Mouse (Mus musculus) thymus, postnatal 25 days (tissue): ENCODE results near the gene Ccdc114.

Experiments
- DNase-seq: peaks from one replicate; pipeline ENCODE4 v3.0.0; 2022

Gene Ccdc114

DNA sequence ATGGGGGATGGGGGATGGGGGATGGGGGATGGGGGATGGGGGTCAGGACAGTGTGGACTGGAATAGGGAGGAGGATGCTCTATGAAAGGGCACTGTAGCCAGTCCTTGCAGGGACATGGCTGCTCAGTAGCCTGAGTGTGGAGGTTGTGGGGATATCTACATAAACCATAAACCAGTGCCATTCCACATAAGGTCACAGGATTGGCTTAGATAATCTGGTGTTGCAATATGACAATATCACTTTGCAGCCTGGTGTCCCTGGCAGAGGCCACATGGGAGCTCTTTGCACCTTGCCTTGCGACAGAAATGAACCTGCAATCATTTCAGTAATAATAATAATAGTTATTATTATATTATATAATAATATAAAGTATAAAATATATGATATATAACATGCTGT, 64.5 kb downstream of the Ccdc114 start:
- no peak for DNase-seq

DNA sequence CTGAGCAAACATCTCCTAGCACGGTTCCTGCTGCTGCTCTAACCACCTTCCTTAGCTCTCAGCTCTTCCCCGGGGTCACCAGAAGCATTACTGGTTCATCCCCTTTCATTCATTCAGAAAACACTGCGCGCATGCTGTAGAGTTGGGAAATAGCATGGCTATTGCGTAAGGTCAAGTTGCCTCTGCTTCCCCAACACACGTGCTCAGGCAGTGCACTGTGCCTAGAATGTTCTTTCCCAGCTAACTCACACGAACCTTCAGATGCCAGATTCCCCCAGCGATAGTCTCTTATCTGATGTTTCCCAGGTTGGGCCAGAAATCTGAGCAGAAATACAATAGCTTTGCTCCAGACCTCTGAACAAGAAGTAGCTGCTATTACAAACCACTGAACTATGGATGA, 68.6 kb downstream of the Ccdc114 start:
- DNase-seq = no peak
